Comparison of ENCODE assay signal across 8 mouse cellular contexts in the genomic region with DNA sequence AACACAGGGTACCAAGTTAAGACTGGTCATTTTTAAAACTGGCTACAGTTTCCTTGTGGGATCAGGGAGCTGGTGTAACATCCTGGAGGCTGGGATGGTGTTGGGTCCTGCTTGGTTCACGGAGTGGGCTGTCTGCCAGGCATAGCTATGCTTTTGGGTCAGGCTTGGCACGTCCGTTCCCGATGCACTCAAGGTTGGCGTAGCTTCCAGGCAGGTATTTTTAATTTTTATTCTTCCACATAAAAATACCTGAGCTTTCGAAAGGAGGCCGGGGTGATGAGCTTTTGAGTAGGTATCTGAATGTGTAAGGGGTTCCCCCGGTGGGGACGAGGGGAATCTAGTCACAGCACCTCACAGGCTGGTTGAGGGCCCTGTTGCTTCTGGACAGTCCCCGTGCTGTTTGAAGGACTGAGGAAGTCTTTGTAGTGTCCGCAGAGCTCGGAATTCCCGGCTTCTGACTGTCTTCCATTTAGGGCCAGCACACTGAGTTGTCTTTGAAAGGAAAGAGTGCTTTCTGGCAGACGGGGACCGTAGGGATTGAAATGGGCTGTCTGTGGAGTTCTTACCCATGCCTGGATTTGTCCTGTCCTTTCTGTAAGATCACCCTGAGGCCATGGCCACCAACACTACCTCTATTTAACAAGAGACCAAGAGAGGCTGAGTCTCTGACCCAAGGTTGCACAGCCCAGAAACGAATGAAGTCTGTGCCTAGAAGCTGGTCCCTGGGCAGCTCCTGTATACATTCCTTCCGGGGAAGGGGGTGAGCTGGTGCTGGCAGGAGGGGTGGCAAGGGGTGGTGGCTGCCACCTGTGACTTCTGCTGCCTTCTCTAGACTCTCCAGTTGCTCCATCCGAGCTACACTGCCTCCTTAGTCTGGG. TPM values are rescaled to one million over a fixed set of nuclear protein-coding genes. Genes with fewer than 3 reads are reported as not detected.
DNase-seq lines count a peak whose midpoint lies in the region; ATAC-seq and TF ChIP-seq lines count a peak whose summit lies in the region.

No protein-coding gene starts in this region.

- no peak for TF ChIP-seq CTCF in Patski (IDR thresholded peaks at IDR 0.05)

- POLR2A ChIA-PET in Patski (lab: Charles Lee), result interaction anchor here (0.9 to 7.4 kb wide), 10 partner anchors 14 to 139 kb away, joined by 3 to 80 read pairs (median 4); a partner anchor contains a TSS

- DNase-seq in 3T3-L1 (ENCODE audit: low read depth, low spot score), result peak; percentile 66
- no peak for DNase-seq in Patski (ENCODE audit: low read depth, low spot score)
- no peak for DNase-seq in forebrain, embryonic 11.5 days (ENCODE audit: low spot score)
- peak; percentile 67 to 76 for DNase-seq in lung, adult 18-20 months
- DNase-seq in frontal cortex, postnatal 14 days (ENCODE audit: low spot score in 2 of 2), result no peak
- no peak for DNase-seq in ovary, postnatal 14 days (ENCODE audit: low spot score)

- H3K4me2 ChIP-seq in forebrain, embryonic 11.5 days (ENCODE audit: low read depth, low read length, severe bottlenecking), result peak overlapping the region; percentile 89
- H3K4me2 ChIP-seq in intestine, embryonic 16.5 days (ENCODE audit: low read depth, low read length), result peak overlapping the region; percentile 89
- H3K4me2 ChIP-seq in stomach, embryonic 16.5 days (ENCODE audit: low read depth, low read length), result peak overlapping the region; percentile 96

- in situ Hi-C loops in Patski (cut with MboI; ENCODE audit: low pct_unique_long_range_greater_than_20kb), result loop anchor here (25.0 kb wide), 1 partner anchor 1521 kb away; a partner anchor contains a TSS

- H3K36me3 ChIP-seq in forebrain, embryonic 11.5 days (ENCODE audit: control insufficient read depth, insufficient read depth, low read length), result no peaks in the 10 kb centered on the region
- no peaks in the 10 kb centered on the region for H3K36me3 ChIP-seq in intestine, embryonic 16.5 days (ENCODE audit: control insufficient read depth, insufficient read depth, low read length)
- H3K36me3 ChIP-seq in stomach, embryonic 16.5 days (ENCODE audit: control insufficient read depth, insufficient read depth, low read length), result no peaks in the 10 kb centered on the region

- H3K27ac ChIP-seq in forebrain, embryonic 11.5 days (ENCODE audit: low read depth, low read length), result no peak overlapping the region
- H3K27ac ChIP-seq in intestine, embryonic 16.5 days (ENCODE audit: low read length), result peak overlapping the region; percentile 65
- H3K27ac ChIP-seq in stomach, embryonic 16.5 days (ENCODE audit: low read length), result peak overlapping the region; percentile 77

- no peaks in the 10 kb centered on the region for H3K27me3 ChIP-seq in Patski
- no peaks in the 10 kb centered on the region for H3K27me3 ChIP-seq in forebrain, embryonic 11.5 days (ENCODE audit: control insufficient read depth, insufficient read depth, low read length)
- no peaks in the 10 kb centered on the region for H3K27me3 ChIP-seq in intestine, embryonic 16.5 days (replicated peaks; ENCODE audit: control insufficient read depth, insufficient read depth, low read length)
- no peaks in the 10 kb centered on the region for H3K27me3 ChIP-seq in stomach, embryonic 16.5 days (ENCODE audit: control insufficient read depth, insufficient read depth, low read length)

- 47% methylated on average over 18 of the region's 18 CpGs for WGBS in forebrain, embryonic 11.5 days
- WGBS in intestine, embryonic 16.5 days, result 46% methylated on average over 18 of the region's 18 CpGs
- WGBS in stomach, embryonic 16.5 days, result 38% methylated on average over 18 of the region's 18 CpGs

- peak overlapping the region; percentile 81 for H3K9ac ChIP-seq in forebrain, embryonic 11.5 days (ENCODE audit: low read length)
- peak overlapping the region; percentile 96 for H3K9ac ChIP-seq in intestine, embryonic 16.5 days (ENCODE audit: low read depth, low read length)
- H3K9ac ChIP-seq in stomach, embryonic 16.5 days (ENCODE audit: low read length), result peak overlapping the region; percentile 95

- H3K4me3 ChIP-seq in forebrain, embryonic 11.5 days (ENCODE audit: low read depth, low read length), result peak overlapping the region; percentile 84
- H3K4me3 ChIP-seq in intestine, embryonic 16.5 days (ENCODE audit: low read length), result peak overlapping the region; percentile 89
- peak overlapping the region; percentile 93 for H3K4me3 ChIP-seq in stomach, embryonic 16.5 days (replicated peaks; ENCODE audit: low read length)

- peak; percentile 5 for ATAC-seq in Patski
- no peak for ATAC-seq in forebrain, embryonic 11.5 days (replicated peaks; ENCODE audit: low FRiP score)
- ATAC-seq in intestine, embryonic 16.5 days, result no peak
- ATAC-seq in stomach, embryonic 16.5 days (ENCODE audit: insufficient read depth, low FRiP score), result no peak

- peaks cover 24% of the 10 kb centered on the region for H3K4me1 ChIP-seq in forebrain, embryonic 11.5 days (replicated peaks; ENCODE audit: control insufficient read depth, insufficient read depth, low read length)
- H3K4me1 ChIP-seq in intestine, embryonic 16.5 days (ENCODE audit: control insufficient read depth, insufficient read depth, low read length), result peaks cover 35% of the 10 kb centered on the region
- peaks cover 31% of the 10 kb centered on the region for H3K4me1 ChIP-seq in stomach, embryonic 16.5 days (ENCODE audit: control insufficient read depth, insufficient read depth, low read length)

- CTCF ChIA-PET in Patski (lab: Charles Lee), result interaction anchor here (1.2 to 12.8 kb wide), 7 partner anchors 10 to 52 kb away, joined by 3 to 160 read pairs (median 16); no protein-coding TSS in a partner anchor

- no peaks in the 10 kb centered on the region for H3K9me3 ChIP-seq in forebrain, embryonic 11.5 days (ENCODE audit: control insufficient read depth, low read length)
- no peaks in the 10 kb centered on the region for H3K9me3 ChIP-seq in intestine, embryonic 16.5 days (ENCODE audit: control insufficient read depth, low read length)
- H3K9me3 ChIP-seq in stomach, embryonic 16.5 days (replicated peaks; ENCODE audit: control insufficient read depth, low read length), result no peaks in the 10 kb centered on the region

RNA-seq across cellular contexts. Expression of a gene that starts 1.7 kb away (rescaled TPM):
- 136 TPM for polyA plus RNA-seq in Patski (2021)
- polyA plus RNA-seq in forebrain, embryonic 11.5 days (2014; fragmentation: Nextera tagmentation; extraction: Ambion mirVana), result 11.9 and 12.3 TPM in 2 replicates
- 71.9 and 88.2 TPM in 2 replicates for polyA plus RNA-seq in intestine, embryonic 16.5 days (2015; fragmentation: Nextera tagmentation; extraction: Ambion mirVana)
- polyA plus RNA-seq in stomach, embryonic 16.5 days (2015; fragmentation: Nextera tagmentation; extraction: Ambion mirVana), result 41.9 and 44.5 TPM in 2 replicates

RNA-seq across cellular contexts. Expression of a gene that starts 23.7 kb away (rescaled TPM):
- 34.6 TPM for polyA plus RNA-seq in Patski (2021)
- 20.6 and 22.0 TPM in 2 replicates for polyA plus RNA-seq in forebrain, embryonic 11.5 days (2014; fragmentation: Nextera tagmentation; extraction: Ambion mirVana)
- polyA plus RNA-seq in intestine, embryonic 16.5 days (2015; fragmentation: Nextera tagmentation; extraction: Ambion mirVana), result 20.4 and 23.1 TPM in 2 replicates
- polyA plus RNA-seq in stomach, embryonic 16.5 days (2015; fragmentation: Nextera tagmentation; extraction: Ambion mirVana), result 24.4 and 28.0 TPM in 2 replicates

RNA-seq across cellular contexts. Expression of a gene that starts 42.2 kb away (rescaled TPM):
- not detected for polyA plus RNA-seq in Patski (2021)
- not detected in 2 replicates for polyA plus RNA-seq in forebrain, embryonic 11.5 days (2014; fragmentation: Nextera tagmentation; extraction: Ambion mirVana)
- 1.2 and 1.3 TPM in 2 replicates for polyA plus RNA-seq in intestine, embryonic 16.5 days (2015; fragmentation: Nextera tagmentation; extraction: Ambion mirVana)
- 16.6 and 20.5 TPM in 2 replicates for polyA plus RNA-seq in stomach, embryonic 16.5 days (2015; fragmentation: Nextera tagmentation; extraction: Ambion mirVana)

RNA-seq across cellular contexts. Expression of a gene that starts 51.0 kb away (rescaled TPM):
- 1,079 TPM for polyA plus RNA-seq in Patski (2021)
- 1,156 and 1,197 TPM in 2 replicates for polyA plus RNA-seq in forebrain, embryonic 11.5 days (2014; fragmentation: Nextera tagmentation; extraction: Ambion mirVana)
- 1,506 and 1,615 TPM in 2 replicates for polyA plus RNA-seq in intestine, embryonic 16.5 days (2015; fragmentation: Nextera tagmentation; extraction: Ambion mirVana)
- polyA plus RNA-seq in stomach, embryonic 16.5 days (2015; fragmentation: Nextera tagmentation; extraction: Ambion mirVana), result 1,450 and 1,538 TPM in 2 replicates

RNA-seq across cellular contexts. Expression of a gene that starts 56.8 kb away (rescaled TPM):
- 97.6 TPM for polyA plus RNA-seq in Patski (2021)
- 54.8 and 62.4 TPM in 2 replicates for polyA plus RNA-seq in forebrain, embryonic 11.5 days (2014; fragmentation: Nextera tagmentation; extraction: Ambion mirVana)
- polyA plus RNA-seq in intestine, embryonic 16.5 days (2015; fragmentation: Nextera tagmentation; extraction: Ambion mirVana), result 25.5 and 26.3 TPM in 2 replicates
- polyA plus RNA-seq in stomach, embryonic 16.5 days (2015; fragmentation: Nextera tagmentation; extraction: Ambion mirVana), result 33.6 and 35.1 TPM in 2 replicates

Comparison
In these comparisons a context has a peak if more than half of its experiments do, and no peak if none do; other contexts are left out.
1. DNase-seq: peak in 3T3-L1 (single experiment) and lung, adult 18-20 months (2 of 2); none in Patski (single experiment), forebrain, embryonic 11.5 days (single experiment), frontal cortex, postnatal 14 days (0 of 2) and ovary, postnatal 14 days (single experiment).
2. Peak in every context shown above with its lines, with median percentiles within 50 percentile points of each other: H3K4me2 ChIP-seq, H3K4me3 ChIP-seq and H3K9ac ChIP-seq.